Mouse (Mus musculus) lung, adult 2 months (tissue): ENCODE results near the gene Gm17268. TPM values are rescaled to one million over a fixed set of nuclear protein-coding genes. Genes with fewer than 3 reads are reported as not detected.

Source experiments
- DNase-seq: peaks from one replicate; pipeline ENCODE4 v3.0.0; 2022
- H3K4me1 ChIP-seq: fragments of 200-500 bp; 2 replicates; pipeline ENCODE4 v1.6.1; 2011; ENCODE audit warnings: low read length; ENCODE audit not compliant: control insufficient read depth, insufficient read depth
- H3K4me3 ChIP-seq: fragments of 200-500 bp; replicated peaks from 2 replicates; pipeline ENCODE3; 2011; ENCODE audit warnings: low read depth, mild to moderate bottlenecking, control low read depth, low read length; ENCODE audit errors: extremely low read depth
- CTCF ChIP-seq: fragments of 200-500 bp; IDR thresholded peaks from 2 replicates; pipeline ENCODE4 v1.5.1; 2011; ENCODE audit warnings: mild to moderate bottlenecking, low read length, control low read depth; ENCODE audit not compliant: insufficient read depth
- POLR2A ChIP-seq: fragments of 200-500 bp; IDR thresholded peaks from 2 replicates; pipeline ENCODE4 v1.6.1; 2011; ENCODE audit warnings: low read depth, mild to moderate bottlenecking, control low read depth, low read length, borderline replicate concordance; ENCODE audit errors: extremely low read depth
- WGBS: fragments of 180-500 bp; shearing (Covaris S2); methylation state at CpG from one replicate; pipeline ENCODE4 v1.1.7; 2018; 5-methylcytosine and 5-hydroxymethylcytosine counted together
- polyA plus RNA-seq: library from polyadenylated mRNA; depleted of rRNA; stranded (reverse); fragments of >200 nt; gene quantifications from 2 replicates; pipeline ENCODE4 v1.2.3, GENCODE M21; 2012; rRNA removed

Gm17268 gene
- polyA plus RNA-seq: not detected in 2 replicates

GRCm38 (mm10) chr11:82038535-82038934 is at the start of gene Gm17268:
TSS of gene Gm17268 (minus strand) at chr11:82038562.
- no peak for DNase-seq
- no peak for TF ChIP-seq CTCF
- no peak for TF ChIP-seq POLR2A
- H3K4me3 ChIP-seq: no peak within 1 kb of the TSS
- WGBS: 21% methylated on average over 2 of the region's 2 CpGs
- no peaks in the 10 kb centered on the region for H3K4me1 ChIP-seq

GRCm38 (mm10) chr11:82084360-82084759 is 46.0 kb upstream of the Gm17268 start:
- TF ChIP-seq CTCF (no peak), POLR2A (no peak)
- Histone ChIP-seq H3K4me3 (no peak overlapping the region), H3K4me1 (no peaks in the 10 kb centered on the region)
- 92% methylated on average over 3 of the region's 3 CpGs for WGBS
- no peak for DNase-seq

GRCm38 (mm10) chr11:82080865-82081264 is 42.5 kb upstream of the Gm17268 start:
- no peak overlapping the region for H3K4me3 ChIP-seq
- WGBS: 58% methylated on average over 3 of the region's 3 CpGs
- no peaks in the 10 kb centered on the region; the same call in 1 of the 2 replicates for H3K4me1 ChIP-seq
- no peak for DNase-seq
- no peak for TF ChIP-seq CTCF
- no peak for TF ChIP-seq POLR2A

- no peak for DNase-seq
- Histone ChIP-seq H3K4me3 (no peak overlapping the region), H3K4me1 (no peaks in the 10 kb centered on the region; the same call in 1 of the 2 replicates)
- no peak for TF ChIP-seq CTCF
- TF ChIP-seq POLR2A: no peak
These were observed 39.9 kb upstream of the Gm17268 start for GRCm38 (mm10) chr11:82078136-82078730.

GRCm38 (mm10) chr11:82077031-82077430 is 38.7 kb upstream of the Gm17268 start:
- DNase-seq: no peak
- Histone ChIP-seq H3K4me1 (no peaks in the 10 kb centered on the region; the same call in 1 of the 2 replicates), H3K4me3 (no peak overlapping the region)
- 24% methylated on average over 3 of the region's 3 CpGs for WGBS
- TF ChIP-seq CTCF (no peak), POLR2A (no peak)

DNA sequence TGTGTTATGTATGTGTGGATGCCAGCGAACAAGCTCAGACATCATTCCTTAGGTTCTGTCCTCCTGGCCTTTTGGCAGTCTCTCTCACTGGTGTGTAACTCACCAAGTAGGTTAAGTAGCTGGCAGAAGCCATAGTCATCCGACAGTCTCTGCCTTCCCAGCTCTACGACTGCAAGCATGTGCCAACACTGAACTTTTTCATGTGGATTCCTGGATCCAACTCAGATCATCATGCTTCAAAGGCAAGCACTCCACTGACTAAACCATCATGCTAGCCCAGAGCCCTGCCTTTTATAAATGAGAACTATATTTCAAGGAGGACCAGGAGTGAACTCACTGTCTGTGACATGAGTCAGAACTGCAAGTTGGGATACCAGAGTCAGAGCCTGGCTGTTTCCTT is 35.3 kb upstream of the Gm17268 start:
- Histone ChIP-seq H3K4me1 (no peaks in the 10 kb centered on the region; the same call in 1 of the 2 replicates), H3K4me3 (no peak overlapping the region)
- DNase-seq: no peak
- TF ChIP-seq POLR2A (no peak), CTCF (no peak)
- 74% methylated on average over 3 of the region's 3 CpGs for WGBS

- no peaks in the 10 kb centered on the region; the same call in 1 of the 2 replicates for H3K4me1 ChIP-seq
- H3K4me3 ChIP-seq: no peak overlapping the region
- DNase-seq: no peak
- WGBS: 60% methylated on average over 3 of the region's 3 CpGs
- TF ChIP-seq CTCF: no peak
- TF ChIP-seq POLR2A: no peak
These were observed 34.6 kb upstream of the Gm17268 start for GRCm38 (mm10) chr11:82072984-82073383.

DNA sequence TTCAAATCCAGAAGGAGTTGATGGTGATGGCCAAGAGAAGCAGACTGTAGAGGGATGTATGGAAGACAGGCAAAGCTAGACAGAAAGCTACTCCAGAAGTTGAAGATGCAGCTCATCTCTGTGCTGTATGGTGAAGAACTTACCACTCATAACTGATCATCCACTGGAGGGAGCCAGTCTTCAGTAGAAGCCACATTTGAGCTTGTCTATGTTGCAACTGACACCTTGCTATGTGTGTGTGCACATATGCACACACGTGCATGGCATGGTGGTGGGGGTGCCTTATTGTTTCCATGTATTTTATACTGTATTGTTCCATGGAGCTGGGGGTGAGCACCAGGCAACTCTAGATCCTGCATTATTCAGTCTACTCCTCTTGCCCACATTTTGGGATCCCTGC is 34.0 kb upstream of the Gm17268 start:
- TF ChIP-seq CTCF: no peak
- TF ChIP-seq POLR2A: no peak
- no peak for DNase-seq
- Histone ChIP-seq H3K4me3 (no peak overlapping the region), H3K4me1 (no peaks in the 10 kb centered on the region; the same call in 1 of the 2 replicates)
- WGBS: 75% methylated on average over 1 of the region's 1 CpGs

DNA sequence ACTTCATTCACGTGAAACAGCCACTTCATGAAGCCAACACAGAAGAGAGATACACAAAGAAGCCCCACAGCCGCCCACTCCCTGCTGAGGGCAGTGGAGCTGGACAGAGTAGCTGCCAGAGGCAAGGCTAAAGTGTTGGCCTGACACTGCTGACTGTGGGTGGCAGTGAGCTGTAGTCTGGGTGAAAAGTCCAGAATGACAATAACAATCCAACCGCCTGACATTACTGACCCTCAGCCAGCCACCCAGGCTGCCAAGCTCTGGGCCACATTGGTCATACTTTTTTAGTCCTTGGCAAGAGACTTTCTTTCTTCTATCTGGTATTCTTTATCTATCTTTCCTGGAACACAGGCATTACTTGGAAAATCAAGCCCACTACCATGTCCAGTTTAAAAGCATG is 32.7 kb upstream of the Gm17268 start:
- 55% methylated on average over 3 of the region's 3 CpGs for WGBS
- no peak overlapping the region for H3K4me3 ChIP-seq
- TF ChIP-seq CTCF: no peak
- no peak for TF ChIP-seq POLR2A
- no peak for DNase-seq
- H3K4me1 ChIP-seq: no peaks in the 10 kb centered on the region

DNA sequence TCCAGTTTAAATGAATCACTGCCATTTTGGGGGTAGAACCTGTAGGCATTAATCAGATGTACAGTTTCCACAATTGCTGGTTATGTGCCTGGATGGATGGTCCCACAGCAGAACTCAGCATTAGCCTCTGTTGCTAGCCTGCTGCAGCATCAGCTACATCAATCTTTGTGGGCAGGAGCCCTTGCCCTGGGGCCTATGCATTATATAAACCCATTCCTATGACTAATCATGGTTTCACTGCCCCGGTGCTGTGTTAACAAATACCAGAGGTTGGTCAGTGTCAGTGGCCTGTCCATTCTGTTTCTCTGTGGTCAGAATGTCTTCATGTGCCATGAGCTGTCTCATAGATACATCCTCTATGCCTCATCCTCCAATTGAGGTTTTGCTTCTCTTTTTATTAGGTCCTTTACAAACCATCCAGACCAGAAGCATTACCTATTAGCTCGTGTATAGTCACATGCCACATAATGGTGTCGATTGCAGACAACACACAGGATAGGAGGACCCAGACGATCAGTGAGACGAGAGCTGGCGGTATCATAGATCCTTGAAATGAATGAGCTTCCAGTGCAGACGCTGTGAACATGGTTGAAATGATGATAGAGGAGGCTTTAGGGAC is 28.7 kb upstream of the Gm17268 start:
- Histone ChIP-seq H3K4me3 (no peak overlapping the region), H3K4me1 (no peaks in the 10 kb centered on the region)
- TF ChIP-seq POLR2A: no peak
- no peak for TF ChIP-seq CTCF
- 80% methylated on average over 7 of the region's 7 CpGs for WGBS
- no peak for DNase-seq
